Mouse (Mus musculus) left cerebral cortex, adult 9 months (tissue): ENCODE results near the gene Ccdc162.

ENCODE experiments used
- DNase-seq, 2 experiments: peaks; one replicate each; pipeline ENCODE4 v3.0.0; 2022; ENCODE audit warnings: low spot score in 2 of 2

Gene Ccdc162

DNA sequence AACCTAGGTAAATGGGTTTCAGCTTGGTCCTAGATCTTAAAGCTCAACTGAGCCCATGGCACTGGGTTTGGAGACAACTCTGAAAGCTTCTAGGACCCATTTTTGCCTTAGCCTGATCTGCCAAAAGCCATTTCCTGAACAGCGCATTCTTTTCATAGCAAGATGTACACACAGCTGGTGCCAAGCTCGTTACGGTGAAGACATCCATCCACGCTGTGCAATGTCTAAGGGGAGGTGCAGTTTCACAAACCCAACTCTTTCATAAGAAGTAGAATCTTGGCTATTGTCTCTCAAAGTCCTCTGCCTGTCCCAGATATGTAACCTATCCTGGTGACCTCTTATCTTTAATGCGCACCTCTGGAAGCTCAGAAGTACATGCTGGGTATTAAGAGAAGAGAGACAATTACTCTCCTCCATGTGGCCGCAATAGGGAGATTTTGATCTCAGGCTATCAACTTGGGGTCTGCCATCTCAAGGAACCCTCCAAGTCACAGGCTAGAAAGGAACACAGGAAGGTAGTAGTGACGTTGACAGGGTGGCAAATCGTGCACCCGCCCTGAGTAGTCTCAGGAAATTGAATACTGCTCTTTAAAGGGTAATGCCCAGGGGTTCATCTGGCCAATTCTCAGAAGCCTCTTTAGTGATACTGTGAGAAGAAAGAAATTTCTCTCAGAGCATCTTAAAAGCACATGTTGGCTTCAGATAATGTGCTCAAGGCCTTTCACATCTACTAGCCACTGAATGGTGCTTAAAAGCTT is 81.0 kb downstream of the Ccdc162 start:
- no peak for DNase-seq

DNA sequence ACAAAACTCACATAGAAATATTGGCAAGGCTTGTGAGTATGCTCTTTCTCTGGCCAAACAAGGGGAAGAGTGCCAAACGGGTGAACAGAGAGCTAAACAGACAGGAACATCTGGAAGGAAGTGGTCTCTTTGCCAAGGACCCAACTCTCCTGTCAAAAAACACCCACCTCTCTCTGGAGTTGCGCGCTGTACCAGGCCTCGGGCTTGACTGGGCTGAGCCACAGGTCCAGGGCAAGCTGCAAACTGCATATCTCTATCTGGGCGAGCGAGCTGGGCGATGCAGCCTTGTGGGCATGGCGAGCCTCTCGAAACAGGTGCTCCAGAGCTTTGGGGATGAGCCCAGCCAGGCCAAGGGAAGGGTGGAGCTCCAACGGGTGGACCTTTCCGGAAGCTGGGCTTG is 82.6 kb downstream of the Ccdc162 start:
- no peak for DNase-seq

DNA sequence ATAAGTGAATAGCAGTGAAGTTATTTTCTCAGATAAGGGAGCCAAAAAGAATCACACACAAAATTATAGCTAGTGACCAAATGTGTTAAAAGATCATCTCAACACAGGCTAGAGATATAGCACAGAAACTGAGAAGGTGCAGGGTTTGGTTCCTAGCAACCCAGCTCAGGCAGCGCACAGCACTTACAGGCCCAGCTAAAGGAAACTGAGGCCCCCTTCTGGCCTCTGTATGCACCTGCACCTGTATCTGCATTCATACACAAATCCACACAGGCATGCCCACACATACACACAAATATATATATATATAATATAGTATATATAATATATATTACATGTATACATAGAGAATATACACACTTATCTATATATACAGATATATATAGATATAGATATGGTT is 84.4 kb downstream of the Ccdc162 start:
- DNase-seq = no peak

DNA sequence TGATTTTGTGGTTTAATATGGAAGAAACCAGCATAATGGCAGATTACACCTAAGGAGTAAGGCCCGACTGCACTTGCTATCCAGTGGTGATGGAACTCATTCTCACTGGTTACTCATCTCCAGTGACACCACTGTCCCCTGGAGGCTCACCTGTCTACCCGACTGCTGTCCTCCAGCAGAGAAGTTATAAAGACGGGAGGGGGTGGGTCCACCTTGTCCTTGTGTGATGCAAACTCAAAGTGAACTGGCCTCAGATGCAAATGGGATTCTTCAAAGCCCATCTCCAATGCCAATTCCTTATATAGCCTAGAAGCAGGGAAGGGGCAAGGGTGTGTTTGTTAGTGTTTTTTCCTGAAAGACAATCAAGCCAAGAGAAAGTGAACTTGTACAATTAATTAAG is 89.4 kb downstream of the Ccdc162 start:
- DNase-seq = no peak

DNA sequence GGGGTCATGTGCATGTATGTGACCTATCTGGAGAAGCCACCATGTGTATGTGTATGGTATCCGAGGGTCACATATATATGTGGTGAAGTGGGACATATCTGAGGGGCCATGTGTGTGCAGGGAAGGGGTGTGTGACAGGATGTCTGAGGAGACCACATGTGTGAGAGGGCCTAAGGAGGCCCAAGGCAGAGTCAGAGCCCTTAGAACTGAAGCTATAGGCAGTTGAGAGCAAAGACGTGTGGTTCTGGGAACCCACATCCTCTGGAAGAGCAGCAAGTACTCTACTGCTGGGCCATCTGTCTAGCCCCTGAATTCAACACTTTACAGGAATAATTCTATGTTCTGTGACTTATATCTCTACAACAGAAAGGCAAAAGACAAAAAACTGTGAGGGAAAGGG is 96.4 kb downstream of the Ccdc162 start:
- DNase-seq = no peak

DNA sequence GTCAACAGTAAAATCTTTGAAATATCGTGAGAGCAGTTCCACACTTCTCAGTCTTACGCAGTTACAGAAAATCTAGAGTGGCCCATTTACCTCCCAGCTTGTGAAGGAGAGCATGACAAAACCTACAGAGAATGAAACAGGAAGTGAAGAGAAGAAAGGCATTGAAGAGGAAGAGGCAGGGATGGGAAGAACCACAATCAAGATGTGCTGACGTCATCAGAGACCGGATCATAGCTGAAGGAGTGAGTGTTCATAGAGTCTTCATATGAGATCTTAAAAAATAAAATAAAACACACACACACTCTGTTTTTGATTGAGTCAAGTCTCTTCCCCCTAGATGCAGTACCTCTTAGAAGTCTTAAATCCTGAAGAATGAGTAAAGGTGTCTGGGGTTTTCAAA is 100.9 kb downstream of the Ccdc162 start:
- DNase-seq = no peak

DNA sequence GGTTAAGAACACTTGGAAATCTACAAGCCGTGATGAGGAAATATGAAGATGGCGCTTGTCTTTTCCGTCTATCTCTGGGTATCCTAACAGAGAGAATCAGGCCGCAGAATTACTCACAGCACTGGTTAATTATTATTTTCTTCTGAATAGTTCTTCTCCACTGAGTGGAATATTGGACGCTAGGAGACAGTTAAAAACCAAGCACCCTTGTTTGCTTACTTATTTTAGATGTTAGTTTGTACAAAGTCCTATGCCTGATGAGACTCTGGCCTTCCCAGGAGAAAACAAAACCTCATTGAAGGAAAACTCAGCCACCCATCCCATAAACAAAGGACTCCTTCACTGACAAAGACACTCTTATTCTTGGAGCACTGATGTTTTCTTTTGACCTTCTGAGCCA is 104.5 kb downstream of the Ccdc162 start:
- DNase-seq = no peak

DNA sequence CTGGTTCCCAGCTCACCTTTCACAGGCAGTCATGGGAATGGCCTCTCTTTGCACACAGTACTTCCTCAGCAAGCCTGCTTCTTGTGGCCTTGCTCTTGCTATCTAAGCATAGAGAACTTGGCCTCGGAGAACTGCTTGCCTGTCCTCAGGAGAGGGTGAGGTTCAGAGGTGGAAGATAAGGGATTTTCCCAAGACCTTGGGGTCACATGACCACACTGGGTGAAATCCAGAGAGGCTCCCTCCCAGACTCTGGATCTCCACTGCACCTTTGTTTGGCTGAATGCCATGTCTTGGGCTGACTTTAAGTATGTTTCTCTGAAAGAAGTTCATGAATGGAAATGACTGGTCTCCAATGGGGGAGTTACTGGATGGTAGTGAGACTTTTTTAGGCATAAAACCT is 107.0 kb downstream of the Ccdc162 start:
- DNase-seq = no peak

DNA sequence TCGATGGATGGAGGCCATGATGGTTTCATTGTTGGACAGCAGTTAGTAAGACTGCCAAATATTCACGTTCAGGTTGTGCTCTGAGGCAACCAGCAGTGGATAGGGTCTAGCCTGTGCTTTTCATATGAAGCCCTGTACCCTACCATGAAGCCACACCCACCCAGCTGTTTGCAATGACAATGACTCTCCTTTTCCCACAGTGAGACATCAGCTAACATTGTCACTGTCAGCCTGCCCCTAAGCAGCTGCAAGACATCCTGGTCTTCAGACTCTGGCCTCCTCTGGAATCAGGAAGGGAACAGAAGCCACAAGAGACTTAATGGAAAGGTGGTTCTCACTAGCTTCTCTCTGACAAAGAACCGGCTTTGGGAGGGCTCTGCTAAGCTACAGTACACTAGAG is 107.9 kb downstream of the Ccdc162 start:
- DNase-seq = no peak

DNA sequence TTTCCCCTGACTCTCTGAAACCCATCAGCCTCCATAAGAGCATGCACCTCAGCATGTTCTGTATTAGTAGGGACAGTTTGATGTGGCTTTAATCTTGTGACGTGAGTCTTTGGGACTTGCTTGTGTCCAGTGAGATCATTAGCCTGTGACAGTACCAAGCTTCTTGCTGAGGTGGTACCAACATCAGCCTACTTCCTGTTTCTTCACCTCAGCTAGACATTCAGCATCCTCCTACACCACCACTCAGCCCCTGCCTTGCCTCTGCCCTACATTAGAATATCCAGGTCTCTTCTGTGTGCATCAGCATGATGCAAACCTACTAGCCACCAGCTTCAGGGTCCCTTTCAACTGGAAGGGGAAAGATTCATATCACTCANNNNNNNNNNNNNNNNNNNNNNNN is 113.8 kb downstream of the Ccdc162 start:
- no peak for DNase-seq

DNA sequence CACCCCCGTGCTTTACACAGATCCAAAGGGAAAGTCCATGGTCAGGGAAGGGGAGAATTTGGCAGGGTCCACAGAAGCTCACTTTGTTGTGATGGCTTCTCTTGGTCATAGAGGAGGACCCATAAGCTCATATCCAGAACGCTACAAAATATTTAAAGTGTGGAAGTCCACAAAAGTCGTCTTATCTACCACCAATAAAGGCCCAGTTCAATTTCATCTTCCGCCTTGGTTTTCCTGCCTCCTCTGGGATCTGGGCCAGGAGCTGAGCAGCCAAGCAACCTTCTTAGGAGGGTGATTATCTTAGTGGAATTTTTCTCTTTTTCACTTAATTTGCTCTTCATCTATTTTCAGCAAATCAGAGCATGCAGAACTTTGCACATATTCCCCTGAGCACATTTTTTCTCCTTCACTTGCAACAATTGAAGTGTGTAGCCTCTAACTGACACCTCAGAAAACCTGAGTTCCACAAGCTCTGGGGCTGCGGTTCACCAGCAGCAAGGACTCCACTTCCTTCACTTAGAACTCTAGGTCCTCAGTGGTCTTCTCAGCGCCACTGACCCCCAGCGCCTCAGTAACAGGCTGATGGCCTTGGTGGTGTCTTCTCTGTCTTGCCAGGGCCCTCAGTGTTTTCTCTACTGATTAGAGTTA is 114.4 kb downstream of the Ccdc162 start:
- DNase-seq = no peak

DNA sequence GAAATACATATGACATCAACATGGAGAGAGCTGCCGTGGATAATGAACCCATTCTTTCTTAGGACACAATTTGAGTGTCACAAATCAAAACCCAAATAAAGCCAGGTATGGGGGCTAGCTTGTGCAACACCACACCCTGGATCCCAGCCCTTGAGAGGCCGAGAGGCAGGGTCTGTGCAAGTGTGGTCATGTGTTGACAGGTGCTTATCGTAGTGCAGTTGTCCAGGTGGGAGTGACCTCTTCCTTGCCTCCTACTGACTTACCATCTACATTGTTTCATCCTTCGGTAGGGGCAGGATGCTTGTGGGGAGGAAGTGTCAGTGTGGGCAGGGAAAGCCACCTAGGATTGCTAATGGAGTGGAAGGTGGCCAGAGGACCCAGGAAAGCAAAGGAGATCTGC is 115.1 kb downstream of the Ccdc162 start:
- no peak for DNase-seq

DNA sequence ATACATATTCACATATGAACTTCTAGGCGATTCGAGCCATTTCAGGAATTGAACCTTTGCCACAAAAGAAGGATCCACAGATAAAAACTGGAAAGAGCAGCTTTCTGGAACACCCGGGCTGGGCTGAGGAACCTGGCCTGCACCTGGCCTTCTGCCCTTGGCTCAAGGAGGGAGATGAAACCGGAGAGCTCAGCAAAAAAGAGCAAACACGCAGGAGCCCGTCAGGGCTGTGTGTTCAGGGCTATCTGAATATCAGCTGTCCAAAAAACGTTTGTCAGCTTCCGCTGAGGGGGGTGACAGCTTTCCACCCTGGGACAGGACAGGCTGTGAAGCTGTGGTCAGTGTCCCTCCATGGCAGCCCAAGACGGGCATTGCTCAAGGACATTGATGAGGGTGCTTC is 117.4 kb downstream of the Ccdc162 start:
- no peak for DNase-seq

DNA sequence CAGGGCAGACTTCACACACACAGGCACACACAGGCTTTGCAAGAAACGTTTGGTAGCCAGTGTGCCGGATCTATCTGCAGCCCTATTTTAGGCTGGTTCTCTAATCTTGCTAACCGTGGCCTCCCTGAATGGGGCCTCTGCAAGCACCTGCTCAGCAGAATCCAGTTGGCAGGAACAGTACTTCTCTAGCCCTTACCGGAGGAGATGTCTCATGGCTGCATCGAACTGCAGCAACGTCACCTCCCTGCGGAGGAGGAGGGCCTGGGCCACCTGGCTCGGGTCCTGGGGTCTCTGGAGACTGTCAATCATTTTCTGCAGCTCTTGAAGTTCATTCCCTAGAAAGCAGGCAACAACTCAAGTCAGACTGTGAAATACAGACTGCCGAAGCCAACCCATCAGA is 118.2 kb downstream of the Ccdc162 start:
- peak in 1 of 2 experiments; percentile 26 for DNase-seq

DNA sequence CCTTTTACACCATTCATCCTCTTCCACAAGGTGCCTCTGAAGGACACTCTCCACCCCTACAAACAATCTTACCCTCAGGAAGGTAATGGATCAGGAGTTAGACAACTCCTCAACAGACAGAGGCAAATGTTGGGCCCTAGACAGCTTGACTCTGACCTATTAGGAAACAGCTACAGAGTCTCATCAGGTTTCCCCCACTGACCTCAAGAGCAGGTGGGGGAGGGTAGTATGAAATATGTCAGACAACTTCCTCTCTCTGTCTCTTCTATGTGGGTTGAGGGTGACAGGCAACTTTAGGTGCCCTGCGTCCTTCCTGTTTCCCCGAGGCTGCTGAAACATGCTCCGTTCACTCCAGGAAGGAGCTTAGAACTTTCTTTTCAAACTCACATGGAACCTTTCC is 120.9 kb downstream of the Ccdc162 start:
- DNase-seq = no peak

DNA sequence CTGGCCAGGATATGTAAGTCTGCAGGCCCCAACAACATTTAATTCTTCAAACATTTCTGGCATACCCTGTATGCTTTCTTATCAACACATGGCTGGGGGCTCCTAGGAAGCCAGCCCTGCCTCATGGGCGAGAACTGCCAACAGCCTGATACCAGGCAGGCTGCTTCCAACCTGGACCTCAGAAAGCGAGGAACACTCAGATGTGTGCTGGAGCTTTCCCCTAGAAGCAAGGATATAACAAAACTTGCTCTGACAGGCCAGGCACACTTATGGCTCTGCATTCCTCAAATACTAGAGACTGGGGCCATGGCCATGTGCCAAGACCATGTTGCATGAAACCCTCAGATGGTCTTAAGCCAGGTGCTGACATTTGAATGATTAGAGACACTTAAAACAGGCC is 121.5 kb downstream of the Ccdc162 start:
- DNase-seq = no peak

DNA sequence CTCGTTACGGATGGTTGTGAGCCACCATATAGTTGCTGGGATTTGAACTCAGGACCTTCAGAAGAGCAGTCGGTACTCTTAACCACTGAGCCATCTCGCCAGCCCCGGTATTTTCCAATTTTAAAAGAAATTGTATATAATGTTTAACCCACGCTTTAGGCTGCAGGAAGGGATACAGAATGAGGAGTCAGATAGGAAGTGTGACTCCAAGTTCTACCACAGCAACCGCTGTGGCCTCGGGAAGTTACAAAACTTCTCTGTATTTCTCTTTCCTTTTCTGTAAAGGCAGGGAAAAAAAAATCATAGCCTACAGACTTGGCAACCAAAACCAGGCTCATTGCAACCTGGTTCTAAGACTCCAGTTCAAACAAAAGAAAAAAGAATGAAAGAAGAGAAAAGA is 122.0 kb downstream of the Ccdc162 start:
- DNase-seq = no peak

DNA sequence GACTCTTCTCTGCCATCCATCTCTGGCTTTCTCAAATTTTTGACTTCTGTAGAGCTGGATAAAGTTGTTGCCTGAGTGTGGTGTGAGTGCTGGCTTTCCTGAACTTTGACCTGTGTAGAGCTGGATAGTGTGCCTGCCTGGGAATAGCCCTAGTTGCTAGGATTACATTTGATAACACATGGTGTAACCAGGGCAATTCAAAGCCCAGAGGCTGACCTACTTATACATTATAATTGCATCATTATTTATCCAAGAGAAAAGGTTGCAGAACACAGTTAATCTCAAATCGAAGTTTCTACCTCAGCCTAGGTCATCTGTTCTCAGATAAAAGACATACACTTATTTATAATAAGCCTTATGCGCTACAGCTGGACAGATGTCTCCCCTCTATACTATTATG is 127.8 kb downstream of the Ccdc162 start:
- DNase-seq = no peak

DNA sequence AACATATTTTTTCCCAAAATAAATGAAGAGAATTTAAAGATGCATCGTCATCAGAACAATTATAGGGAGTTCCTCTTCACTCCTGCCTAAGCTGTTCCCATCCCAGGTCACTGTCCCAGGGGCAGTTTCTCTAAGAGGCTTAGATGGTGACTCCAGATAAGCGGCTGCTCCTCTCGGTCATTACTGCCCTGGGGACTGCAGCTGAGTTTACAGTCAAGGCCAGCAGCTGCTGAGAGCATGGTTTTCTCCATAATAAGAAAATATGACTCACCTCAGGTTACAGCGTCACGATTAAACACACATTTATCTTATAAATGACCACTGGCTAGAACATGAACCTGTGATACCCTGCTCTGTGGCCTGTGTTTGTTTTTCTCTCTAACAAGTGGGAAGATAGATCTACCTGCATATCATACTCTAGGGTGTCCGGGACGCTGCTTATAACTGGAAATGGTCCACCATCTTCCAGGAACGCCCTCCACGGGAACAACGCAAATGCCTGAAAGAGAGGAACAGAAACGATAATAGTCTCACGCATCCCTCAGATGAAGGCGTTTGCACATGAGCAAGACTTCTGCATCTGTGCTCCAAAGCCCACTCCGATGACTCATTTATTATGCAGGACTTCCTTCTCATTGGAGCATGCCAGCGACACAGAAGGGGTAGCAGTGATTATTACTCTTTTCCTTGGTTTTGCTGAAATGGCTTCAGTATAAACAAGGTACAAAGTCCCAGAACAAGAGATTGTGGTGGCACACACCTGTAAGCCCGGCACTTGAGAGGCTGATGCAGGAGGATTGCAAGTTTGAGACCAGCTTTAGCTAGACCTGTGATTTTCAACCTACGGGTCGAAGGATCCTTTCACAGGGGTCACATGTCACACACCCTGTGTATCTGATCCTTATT is 129.2 kb downstream of the Ccdc162 start:
- DNase-seq = no peak

DNA sequence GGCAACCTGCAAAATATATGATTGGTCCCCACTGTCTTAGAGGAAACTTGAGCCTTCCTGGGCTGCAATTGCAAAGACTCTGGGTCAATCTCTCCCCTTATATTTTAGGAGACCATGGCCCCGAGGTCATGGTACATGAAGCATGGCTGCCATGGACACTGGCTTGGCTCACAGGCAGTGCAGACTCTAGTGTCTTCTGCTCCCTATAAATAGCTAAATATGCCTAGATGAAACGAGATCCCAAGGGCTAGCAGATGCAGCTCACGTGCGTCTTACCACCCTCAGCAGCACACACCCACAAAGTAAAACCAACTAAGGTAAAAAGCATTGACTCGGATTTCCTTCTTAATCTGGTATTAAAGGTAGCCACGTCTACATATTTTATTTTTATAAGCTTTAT is 133.1 kb downstream of the Ccdc162 start:
- DNase-seq = no peak

DNA sequence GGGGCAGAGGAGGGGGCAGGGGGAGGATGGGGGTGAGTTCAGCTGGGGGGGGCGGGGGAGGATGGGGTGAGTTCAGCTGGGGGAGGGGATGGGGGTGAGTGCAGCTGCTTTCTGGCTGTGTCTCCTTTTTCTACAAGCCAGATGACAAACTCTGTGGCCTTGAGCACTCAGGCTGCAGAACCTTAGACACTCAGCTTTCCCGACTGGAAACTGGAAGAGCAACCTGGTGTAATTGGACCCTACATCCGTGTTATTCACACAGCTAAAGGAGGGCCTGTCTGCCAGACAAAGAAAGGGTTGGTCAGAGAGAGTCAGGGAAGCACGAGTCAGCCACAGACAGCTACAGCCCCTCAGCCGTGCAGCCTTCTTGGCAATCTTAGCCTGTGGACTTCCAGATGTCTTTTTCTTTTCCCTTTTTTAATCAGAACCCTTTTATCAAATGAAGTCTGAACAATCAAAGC is 133.5 kb downstream of the Ccdc162 start:
- no peak for DNase-seq

DNA sequence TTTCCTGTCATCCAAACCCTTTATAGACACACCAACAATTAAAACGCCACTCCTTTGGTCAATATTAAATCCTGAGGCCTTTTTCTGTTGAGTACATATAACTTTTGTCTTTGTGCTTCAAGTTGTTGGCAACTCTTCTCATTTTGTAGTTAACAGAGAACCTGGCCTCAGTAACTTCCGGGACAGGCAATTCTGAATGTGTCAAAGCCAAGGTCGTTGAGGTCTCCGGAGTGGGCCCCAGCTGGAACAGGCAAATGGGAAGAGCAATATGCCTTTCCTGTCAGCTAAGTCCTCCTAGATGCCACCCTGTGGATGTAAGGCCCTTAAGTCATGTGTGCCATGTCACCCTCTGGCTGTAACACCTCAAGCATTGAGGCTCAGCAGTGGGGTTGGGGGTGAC is 136.0 kb downstream of the Ccdc162 start:
- DNase-seq = no peak

DNA sequence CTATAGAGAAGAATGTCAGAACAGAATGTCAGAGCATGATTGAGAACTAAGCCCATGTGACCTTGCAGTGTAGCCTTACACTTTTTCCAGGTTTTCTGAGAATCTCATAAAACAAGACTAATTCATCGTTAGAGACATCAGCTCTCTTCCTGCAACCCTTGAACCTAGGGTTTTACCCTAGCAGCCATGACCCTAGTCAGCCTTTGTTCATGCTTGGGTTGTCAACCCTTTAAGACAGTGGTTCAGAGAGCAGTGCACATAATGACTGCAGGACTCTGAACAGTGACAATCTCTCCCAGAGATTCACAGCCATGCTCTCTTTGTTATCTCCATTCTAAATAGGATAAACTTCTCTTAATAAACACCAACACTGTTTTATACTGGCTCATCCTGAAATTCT is 137.9 kb downstream of the Ccdc162 start:
- DNase-seq = no peak
